Mouse (Mus musculus): ENCODE results near the gene Hcrtr1.

GRCm38 (mm10) chr4:130085246-130085820 is 53.8 kb downstream of the Hcrtr1 start:
- TF ChIP-seq POLR2A (IDR thresholded peaks at IDR 0.05; ENCODE audit: borderline replicate concordance, extremely low read depth, low read depth, low read length) (no peak), CTCF (IDR thresholded peaks at IDR 0.05; ENCODE audit: insufficient read depth, low read length) (no peak)

Data from lung, adult 2 months (tissue).